Mouse (Mus musculus) heart, postnatal 10 days (tissue): ENCODE results near the gene Awat1. TPM values are rescaled to one million over a fixed set of nuclear protein-coding genes. Genes with fewer than 3 reads are reported as not detected.

ENCODE experiments used
- DNase-seq, 2 experiments: peaks; one replicate each; pipeline ENCODE4 v3.0.0; 2021
- intact Hi-C: fragments of 180-260 bp; cut with DNase I; formaldehyde crosslinking; loops from one replicate; pipeline ENCODE4 v1.15.1; 2025
- total RNA-seq, 2 experiments: library from RNA; stranded (reverse); gene quantifications; 2 replicates each; pipeline ENCODE4 v1.2.3; 2021

Gene Awat1
- total RNA-seq = not detected

DNA sequence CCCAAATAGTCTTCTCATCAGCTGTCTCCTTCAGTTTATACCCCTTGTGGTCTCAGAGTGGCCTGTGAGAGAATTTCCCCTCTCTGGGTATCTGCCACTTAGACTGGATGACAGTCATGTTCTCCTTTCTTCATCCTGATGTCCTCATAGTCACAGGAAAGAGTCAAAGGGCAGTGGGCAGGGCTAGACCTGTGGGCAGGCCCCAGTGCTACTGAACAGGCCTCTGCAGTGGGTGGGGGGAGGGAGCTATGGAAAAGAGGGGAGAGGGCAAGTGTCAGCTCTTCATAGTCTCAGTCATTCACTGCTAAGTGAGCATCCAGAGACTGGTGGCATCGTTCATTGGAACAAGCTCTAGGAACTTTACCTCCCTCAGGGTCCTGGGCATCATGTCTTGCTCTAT lies at the start of gene Awat1:
Gene Awat1, plus strand, starts transcription at position 301 of the 400 bp plus-strand sequence.
- intact Hi-C loops = no loop called here
- DNase-seq = no peak

DNA sequence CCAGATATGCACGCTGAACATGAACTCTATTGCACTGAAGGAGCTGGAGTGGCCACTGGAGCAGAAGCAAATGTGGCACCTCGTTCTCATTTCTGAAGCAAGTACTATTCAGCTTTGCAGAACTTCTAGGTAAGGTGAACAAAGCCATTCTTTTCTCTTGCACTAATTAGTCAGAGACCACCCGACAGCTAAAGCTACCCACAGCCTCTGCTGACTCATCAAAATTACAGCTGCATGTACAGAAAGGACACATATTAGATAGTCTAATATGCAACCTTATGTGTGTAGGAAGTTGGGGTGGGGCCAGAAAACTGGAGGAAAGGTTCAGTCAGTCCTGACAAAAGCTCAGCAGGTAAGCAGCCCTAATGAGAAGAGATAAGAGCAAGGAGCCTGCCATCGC lies 47.6 kb upstream of the Awat1 start, which contains the start of gene Dgat2l6:
Gene Dgat2l6, plus strand, starts transcription at position 368 of the 400 bp plus-strand sequence.
- no peak for DNase-seq
- intact Hi-C loops = loop anchor here (10.0 kb wide), 1 partner anchor 210 kb away; no protein-coding TSS in a partner anchor

DNA sequence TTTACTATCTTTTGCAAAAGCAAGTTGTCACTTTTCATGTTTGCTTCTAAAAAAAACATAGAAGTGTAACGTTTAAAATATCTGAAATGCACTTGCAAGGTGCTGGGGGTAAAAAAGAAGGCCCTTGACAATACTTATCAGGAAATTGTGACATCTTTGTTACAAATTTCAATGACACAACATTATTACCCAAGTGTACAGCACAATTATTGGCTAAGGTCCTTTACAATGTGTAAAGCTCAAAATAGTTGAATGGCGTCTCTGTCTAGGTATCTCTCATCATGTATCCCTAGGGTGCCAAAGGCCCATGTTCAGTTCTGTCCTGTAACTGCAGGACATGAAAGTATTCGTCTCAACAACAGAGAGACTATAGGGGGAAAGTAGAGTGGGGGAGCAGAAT lies 16.0 kb upstream of the Awat1 start:
- intact Hi-C loops = no loop called here
- DNase-seq = no peak

DNA sequence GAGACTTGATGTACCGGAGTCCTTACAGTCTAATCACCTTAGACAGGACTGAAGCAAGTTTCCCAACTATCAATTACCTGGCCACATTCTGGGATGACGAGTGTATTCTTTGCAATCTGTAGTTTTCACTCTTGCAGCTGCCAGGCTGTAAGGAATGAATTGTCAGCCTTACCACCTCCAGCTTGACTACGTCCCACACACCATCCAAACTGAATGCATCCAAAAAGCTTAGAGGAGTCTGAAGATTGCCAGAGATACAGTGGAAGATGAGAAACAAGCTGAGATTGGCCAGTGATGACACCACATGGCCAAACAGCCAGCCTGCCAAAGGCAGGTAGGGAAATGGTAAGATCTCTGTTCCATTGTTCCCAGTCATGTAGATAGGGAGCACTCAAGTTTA lies 6.4 kb upstream of the Awat1 start:
- DNase-seq = no peak
- intact Hi-C loops = no loop called here

DNA sequence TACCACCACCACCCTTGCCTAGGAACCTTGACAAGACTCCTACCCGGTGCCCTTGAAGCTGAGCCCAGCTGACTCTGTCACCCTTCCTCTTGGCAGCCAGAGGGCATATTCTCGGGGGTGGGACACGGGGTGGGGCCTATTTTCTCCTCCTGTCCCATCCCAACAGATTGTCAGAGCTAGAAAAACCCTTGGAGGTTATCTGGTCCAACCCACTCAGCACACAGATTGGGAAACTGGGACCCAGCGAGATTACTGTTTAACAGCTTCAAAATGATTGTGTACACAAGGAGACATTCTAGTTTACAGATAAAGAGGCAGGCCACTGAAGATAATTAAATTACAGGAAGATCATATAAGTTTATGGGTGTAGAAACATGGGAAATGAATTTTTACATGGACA lies 22.7 kb downstream of the Awat1 start, which contains the start of gene P2ry4:
Gene P2ry4, minus strand, starts transcription at position 79 of the 400 bp plus-strand sequence.
- intact Hi-C loops = no loop called here
- no peak for DNase-seq

DNA sequence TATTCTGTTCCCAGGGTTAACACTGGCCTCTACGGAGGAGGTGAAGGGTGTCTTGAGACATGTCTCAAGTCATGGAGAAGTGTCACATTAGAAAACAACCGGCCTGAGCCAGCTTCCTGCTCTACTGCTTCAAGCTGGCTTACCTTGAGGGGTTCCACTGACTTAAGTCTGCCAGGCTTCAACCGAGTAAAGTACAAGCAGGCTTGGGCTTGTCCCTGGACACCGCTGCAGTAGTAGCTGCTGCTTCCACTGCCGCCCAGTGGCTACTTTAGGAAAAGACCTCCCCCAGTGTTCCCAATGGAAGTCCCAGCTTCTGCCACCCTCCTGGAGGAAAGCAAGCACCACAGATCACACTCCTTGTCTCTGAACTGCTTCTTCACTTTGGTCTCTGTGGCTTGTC lies 25.4 kb downstream of the Awat1 start:
- intact Hi-C loops = no loop called here
- peak; percentile 43 to 50 for DNase-seq

DNA sequence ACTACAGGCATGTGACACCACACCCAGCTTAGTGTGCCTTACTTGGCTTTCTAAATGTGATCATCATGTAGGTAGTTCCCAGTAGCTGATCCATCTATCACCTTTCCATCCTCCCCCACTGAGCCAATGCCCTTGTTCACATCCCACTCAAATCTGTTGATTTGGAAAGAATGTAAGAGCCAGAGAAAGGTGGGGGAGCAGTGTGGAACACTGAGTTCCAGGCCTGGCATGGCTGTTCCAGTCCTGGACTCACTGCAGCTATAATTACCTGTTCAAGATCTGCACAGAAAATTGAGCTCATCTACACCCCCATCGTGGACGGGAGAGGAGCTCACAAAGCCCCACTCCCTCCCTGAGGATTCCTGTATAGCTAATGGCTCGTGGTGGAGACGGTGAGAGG lies 27.7 kb downstream of the Awat1 start:
- no peak for DNase-seq
- intact Hi-C loops = no loop called here

DNA sequence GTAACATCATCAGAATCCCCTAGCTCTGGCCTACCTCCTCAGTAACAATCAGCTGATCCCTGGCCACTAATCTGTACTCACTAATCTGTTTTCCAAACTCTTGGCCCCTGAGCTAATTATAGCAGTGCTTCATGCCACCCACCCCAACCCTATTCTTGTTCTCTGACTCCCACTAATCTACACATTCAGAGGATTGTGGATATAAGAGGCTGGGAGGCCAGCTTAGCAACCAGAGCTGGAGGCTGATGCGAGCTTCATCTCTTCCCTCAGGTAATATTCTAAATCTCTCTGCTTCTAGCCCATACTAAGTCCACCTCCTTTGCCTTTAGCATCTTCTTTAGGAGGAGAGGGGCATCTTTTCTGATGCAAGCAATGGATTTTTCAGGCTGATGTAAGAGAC lies 33.3 kb downstream of the Awat1 start, which contains the start of gene Arr3:
Gene Arr3, plus strand, starts transcription at position 184 of the 400 bp plus-strand sequence.
- no peak for DNase-seq
- intact Hi-C loops = no loop called here

DNA sequence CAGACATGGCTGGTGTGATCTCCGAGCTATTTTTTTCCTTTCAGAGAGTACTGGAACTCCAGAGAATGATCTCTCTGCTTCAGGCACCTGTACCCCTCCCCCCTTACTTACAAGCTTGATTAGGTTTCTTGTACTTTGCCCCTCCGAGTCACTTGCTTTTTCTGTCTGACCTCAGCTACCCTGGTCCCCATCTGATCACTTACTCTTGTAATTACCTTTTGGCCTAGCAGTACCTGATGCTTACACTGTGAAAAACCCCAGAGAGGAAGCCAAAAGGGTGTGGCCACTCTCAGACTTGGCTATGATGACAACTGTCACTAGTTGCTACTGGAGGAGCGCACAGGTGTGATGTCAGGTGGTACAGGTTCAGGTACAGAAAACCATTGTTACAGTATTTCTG lies 46.4 kb downstream of the Awat1 start:
- DNase-seq = no peak
- intact Hi-C loops = no loop called here

DNA sequence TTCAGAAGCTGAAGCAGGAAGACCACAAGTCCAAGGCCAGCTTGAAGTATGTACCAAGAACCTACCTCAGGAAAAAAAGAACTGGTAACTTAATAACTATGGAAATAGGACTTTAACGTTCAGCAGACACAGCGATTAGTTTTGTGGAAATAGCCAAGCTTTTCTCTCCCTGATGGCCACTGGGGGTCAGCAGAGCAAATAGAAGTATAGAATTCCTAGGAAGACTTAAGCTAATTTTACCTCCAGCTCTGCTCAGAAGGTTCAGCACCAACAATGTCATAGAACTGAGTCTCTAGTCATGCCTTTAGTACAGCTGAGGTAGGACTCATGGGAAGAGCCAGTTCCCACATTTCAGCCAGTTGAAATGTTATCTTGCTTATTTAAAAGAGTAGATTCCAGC lies 49.3 kb downstream of the Awat1 start:
- DNase-seq = peak; percentile 10 to 14
- intact Hi-C loops = loop anchor here (10.0 kb wide), 1 partner anchor 113 kb away; no protein-coding TSS in a partner anchor

DNA sequence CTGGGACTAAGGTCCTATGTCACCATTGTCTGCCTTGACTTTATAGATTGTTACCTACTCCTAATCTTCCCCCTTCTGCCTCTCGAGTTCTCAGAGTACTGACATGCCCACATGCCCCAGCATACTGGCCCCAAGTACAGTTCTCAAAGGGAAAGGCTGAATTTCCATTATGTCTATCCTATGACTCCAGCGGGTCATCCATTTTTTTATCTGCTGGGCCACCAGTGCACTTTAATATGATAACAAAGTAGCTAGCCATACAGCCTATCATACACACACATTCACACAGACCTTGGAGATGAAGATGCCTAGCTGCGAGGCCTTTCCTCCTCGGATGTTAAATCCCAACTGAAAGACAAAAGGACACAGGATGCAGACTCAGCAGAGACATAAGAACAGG lies 52.2 kb downstream of the Awat1 start:
- DNase-seq = no peak
- intact Hi-C loops = loop anchor here (10.0 kb wide), 1 partner anchor 111 kb away; no protein-coding TSS in a partner anchor

DNA sequence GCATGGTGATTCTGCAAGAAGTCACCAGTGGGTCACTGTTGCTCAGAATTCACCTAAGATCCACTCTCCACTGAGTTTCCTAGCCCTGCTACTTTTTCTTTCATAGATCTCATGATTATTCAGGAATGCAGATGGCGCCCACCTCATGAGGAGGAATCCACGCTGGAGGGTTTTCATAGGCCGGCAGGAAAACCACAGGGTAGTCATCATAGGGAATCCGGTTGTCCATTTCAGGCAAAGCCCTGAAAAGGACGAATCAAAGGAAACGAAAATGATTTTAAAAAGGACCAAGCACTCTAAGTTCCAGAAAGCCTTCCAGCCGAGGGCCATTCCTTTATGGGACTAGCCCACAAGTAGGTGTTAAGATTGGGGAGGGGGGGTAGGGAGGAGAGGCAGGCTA lies 53.1 kb downstream of the Awat1 start:
- no peak for DNase-seq
- intact Hi-C loops = loop anchor here (10.0 kb wide), 1 partner anchor 110 kb away; no protein-coding TSS in a partner anchor

DNA sequence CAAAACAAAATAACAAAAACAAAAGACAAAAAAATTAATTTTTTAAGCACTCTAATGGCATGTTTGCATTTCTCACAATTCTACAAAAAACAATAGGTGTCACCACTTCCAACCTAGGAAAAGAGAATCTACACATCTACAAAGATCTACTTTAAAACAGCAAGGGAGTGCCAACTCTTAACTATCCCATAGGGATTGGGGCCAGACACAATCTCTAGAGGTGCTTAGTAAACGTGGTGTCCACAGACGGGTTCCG lies 53.4 kb downstream of the Awat1 start, which contains the start of gene Kif4:
Gene Kif4, plus strand, starts transcription at position 192 of the 256 bp plus-strand sequence.
- no peak for DNase-seq
- intact Hi-C loops = loop anchor here (10.0 kb wide), 1 partner anchor 109 kb away; no protein-coding TSS in a partner anchor

DNA sequence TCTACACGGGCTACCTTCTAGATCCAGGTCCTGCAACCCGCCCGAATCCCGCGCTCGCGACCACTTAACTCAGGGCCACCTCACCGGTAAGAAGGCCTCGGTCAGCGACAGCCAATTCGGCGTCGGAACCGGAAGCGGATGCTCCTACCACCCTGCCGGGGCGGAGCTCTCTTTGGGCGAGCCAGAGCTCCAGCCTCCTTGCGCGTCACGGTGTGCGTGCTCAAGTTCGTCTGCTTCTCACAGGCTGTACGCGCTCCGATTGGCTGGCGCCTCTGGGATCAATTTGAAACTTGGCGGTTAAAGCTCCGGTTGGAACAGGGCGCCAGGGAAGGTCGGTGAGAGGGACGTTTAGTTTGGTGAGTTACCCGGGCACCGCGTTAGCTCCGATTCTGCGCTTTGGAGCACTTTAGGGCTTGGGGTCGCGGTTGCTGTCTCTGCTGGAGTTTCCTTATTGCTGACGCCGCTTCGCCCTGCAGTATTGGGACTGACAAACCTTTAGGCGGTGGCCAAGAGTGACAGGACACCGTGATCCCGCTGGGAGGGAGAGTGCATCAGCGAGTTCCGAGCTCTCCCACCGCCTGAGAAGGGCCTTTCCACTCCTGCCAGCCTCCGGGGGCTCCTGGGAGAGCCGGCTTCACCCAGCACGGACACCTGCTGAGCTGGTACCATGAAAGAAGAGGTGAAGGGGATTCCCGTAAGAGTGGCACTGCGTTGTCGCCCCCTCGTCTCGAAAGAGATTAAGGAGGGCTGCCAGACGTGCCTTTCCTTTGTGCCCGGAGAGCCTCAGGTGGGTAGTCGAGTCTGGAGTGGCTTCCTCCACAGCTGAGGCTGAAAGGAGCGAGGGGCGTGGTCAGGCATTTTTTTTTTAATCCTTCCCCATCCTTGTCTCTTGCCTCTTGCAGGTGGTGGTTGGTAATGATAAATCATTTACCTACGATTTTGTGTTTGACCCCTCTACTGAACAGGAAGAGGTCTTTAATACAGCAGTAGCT lies 54.0 kb downstream of the Awat1 start, which contains the start of gene Pdzd11:
Gene Pdzd11, minus strand, starts transcription at position 767 of the 992 bp plus-strand sequence.
- intact Hi-C loops = loop anchor here (10.0 kb wide), 1 partner anchor 109 kb away; no protein-coding TSS in a partner anchor

More for the DNA sequence above, 54.0 kb downstream of the Awat1 start, which contains the start of gene Pdzd11:
- DNase-seq = peak; percentile 91 to 92

Other genes with a start within 250 kb of the Awat1 start
- gene Otud6a, start 143.2 kb upstream of the Awat1 start, total RNA-seq = not detected
- gene Awat2, start 129.5 kb upstream of the Awat1 start, total RNA-seq = under 1 TPM in 1 of 2 experiments, not detected in 1; 0.20 TPM
- gene Igbp1, start 78.0 kb upstream of the Awat1 start, total RNA-seq = 10 to 100 TPM; 46.7 to 47.9 TPM
- gene Dgat2l6, start 47.4 kb upstream of the Awat1 start, total RNA-seq = not detected
- not detected for gene P2ry4, start 22.6 kb downstream of the Awat1 start, total RNA-seq
- not detected for gene Arr3, start 33.2 kb downstream of the Awat1 start, total RNA-seq
- gene Kif4, start 53.5 kb downstream of the Awat1 start, total RNA-seq = 1 to 10 TPM; 8.6 to 8.8 TPM
- 10 to 100 TPM; 34.5 to 35.5 TPM for gene Pdzd11, start 54.3 kb downstream of the Awat1 start, total RNA-seq
- gene Gdpd2, start 157.6 kb downstream of the Awat1 start, total RNA-seq = under 1 TPM in 1 of 2 experiments, not detected in 1; 0.55 TPM
- 1 to 10 TPM; 4.5 to 5.6 TPM for gene Dlg3, start 195.5 kb downstream of the Awat1 start, total RNA-seq